Mouse (Mus musculus) bone marrow macrophage, adult 2 months (primary cell): Measurements from ENCODE around the gene B3gnt3.

Experiments used
- CTCF ChIP-seq: IDR thresholded peaks from 2 replicates; pipeline ENCODE4 v1.5.1; 2012; ENCODE audit warnings: low read depth, mild to moderate bottlenecking, low read length, moderate library complexity
- POLR2A ChIP-seq: IDR thresholded peaks from 2 replicates; pipeline ENCODE4 v1.6.1; 2012; ENCODE audit warnings: mild to moderate bottlenecking, low read depth, low read length, borderline replicate concordance

DNA sequence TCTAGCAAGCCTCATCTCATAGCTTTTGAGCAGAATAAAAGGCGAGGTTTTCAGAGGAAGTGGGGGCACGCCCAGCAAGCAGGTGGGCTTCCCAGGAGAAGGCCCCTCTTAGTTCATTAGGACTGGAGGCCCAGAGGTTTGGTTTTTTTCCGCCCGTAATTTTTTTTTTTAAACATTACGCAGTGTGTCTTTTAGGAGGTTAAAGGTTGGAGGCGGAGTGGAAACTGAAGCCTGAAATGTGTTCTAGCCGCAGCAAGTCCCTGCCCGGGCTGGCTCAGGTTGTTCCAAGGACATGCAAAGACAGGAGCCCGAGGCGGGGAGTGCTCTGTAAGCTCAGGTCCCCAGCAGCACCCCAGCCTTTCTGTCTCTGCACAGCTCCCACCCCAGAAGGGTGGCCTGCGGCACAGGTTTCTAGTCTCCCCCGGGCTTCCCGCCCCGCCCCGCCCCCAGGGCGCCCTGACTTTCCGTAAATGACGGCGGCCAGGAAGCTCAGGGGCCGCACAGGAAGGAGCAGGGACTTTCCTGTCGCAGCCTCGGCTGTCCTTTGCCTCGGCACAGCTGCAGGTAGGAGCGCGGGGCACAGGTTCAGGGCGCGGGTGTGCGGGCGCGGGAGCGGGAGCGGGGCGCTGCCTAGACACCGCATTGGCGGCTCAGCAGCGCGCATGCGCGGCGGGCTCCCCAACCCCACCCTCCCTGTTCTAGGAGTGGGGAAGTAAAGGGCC lies 25.4 kb downstream of the B3gnt3 start, which contains the start of gene Jak3:
- no peak for TF ChIP-seq POLR2A
- TF ChIP-seq CTCF = no peak
